Mouse (Mus musculus): Measurements from ENCODE around the gene 4930486L24Rik. TPM values are rescaled to one million over a fixed set of nuclear protein-coding genes. Genes with fewer than 3 reads are reported as not detected.

4930486L24Rik gene
- total RNA-seq, 1 experiment from 2014 or later: 206 TPM

Other genes starting within 250 kb of the 4930486L24Rik start
- gene BC051665, start 78.1 kb downstream of the 4930486L24Rik start, total RNA-seq (2021): not detected in 2 replicates
- gene Ctsll3, start 61.6 kb downstream of the 4930486L24Rik start, total RNA-seq (2021): not detected in 2 replicates
- not detected in 2 replicates for gene Gm49392, start 32.4 kb upstream of the 4930486L24Rik start, total RNA-seq (2021)
- 3.2 and 4.0 TPM in 2 replicates for gene Ctla2b, start 33.0 kb upstream of the 4930486L24Rik start, total RNA-seq (2021)
- gene Tpbpb, start 40.4 kb upstream of the 4930486L24Rik start, total RNA-seq (2021): not detected in 2 replicates
- 1.6 TPM in 1 of 2 replicates, not detected in the other for gene Gm49393, start 71.1 kb upstream of the 4930486L24Rik start, total RNA-seq (2021)
- gene Gm49391, start 72.1 kb upstream of the 4930486L24Rik start, total RNA-seq (2021): 0.94 TPM in 1 of 2 replicates, not detected in the other
- 23.6 and 28.2 TPM in 2 replicates for gene Ctla2a, start 72.2 kb upstream of the 4930486L24Rik start, total RNA-seq (2021)
- gene Tpbpa, start 77.5 kb upstream of the 4930486L24Rik start, total RNA-seq (2021): not detected in 2 replicates
- gene Ctsj, start 141.5 kb upstream of the 4930486L24Rik start, total RNA-seq (2021): not detected in 2 replicates
- gene Ctsq, start 176.2 kb upstream of the 4930486L24Rik start, total RNA-seq (2021): not detected in 2 replicates